Mouse (Mus musculus): ENCODE results near the gene Gga2. TPM values are rescaled to one million over a fixed set of nuclear protein-coding genes. Genes with fewer than 3 reads are reported as not detected.

Gene Gga2
- polyA plus RNA-seq, 1 experiment from 2014 or later = 40.6 TPM

DNA sequence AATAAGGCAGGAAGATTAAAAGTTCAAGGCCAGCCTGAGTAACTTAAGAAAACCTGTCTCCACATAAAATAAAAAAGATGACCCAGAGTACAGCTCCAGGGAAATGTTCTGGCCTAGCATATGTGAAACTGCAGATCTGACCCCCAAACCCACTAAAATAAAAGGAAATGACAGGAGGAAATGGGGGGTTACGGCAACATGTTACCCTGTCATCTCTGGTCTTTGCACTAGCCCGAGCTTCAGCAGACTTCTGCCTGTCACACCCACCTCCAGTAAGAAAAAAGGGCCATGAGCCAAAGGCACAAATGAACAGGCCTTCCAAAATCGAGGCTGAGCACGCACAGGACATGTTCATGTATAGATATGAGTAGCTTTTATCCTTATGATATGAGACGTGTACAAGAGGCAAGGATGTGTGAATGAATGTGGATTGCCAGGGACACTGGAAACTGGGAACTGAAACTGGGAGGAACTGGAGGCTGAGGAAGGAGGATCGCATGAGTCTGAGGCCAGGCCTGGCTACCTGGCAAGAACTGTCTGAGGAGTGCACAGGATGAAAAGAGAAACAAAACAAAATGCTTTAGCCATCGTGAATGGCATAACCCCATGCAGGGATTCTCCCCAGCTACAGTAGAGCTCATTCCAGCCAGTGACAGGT lies 59.0 kb downstream of the Gga2 start:
- H3K27ac ChIP-seq (ENCODE audit: low read depth, low read length) = no peak overlapping the region
- no peaks in the 10 kb centered on the region for H3K27me3 ChIP-seq (ENCODE audit: control insufficient read depth, insufficient read depth, low read length)
- 83% methylated on average over 7 of the region's 7 CpGs for WGBS (ENCODE audit: insufficient replicate concordance)
- H3K4me3 ChIP-seq (ENCODE audit: low read depth, low read length) = no peak overlapping the region
- ATAC-seq (replicated peaks; ENCODE audit: insufficient number of reproducible peaks, low FRiP score, low TSS enrichment) = no peak
- H3K9me3 ChIP-seq (replicated peaks; ENCODE audit: control insufficient read depth, low read length) = peaks cover 2% of the 10 kb centered on the region; the same call in 1 of the 2 replicates
- H3K4me1 ChIP-seq (ENCODE audit: control insufficient read depth, insufficient read depth, low read length) = no peaks in the 10 kb centered on the region
- no peak overlapping the region for H3K4me2 ChIP-seq
- H3K36me3 ChIP-seq (ENCODE audit: control insufficient read depth, insufficient read depth, low read length) = no peaks in the 10 kb centered on the region
- H3K9ac ChIP-seq (ENCODE audit: low read depth, low read length) = no peak overlapping the region

DNA sequence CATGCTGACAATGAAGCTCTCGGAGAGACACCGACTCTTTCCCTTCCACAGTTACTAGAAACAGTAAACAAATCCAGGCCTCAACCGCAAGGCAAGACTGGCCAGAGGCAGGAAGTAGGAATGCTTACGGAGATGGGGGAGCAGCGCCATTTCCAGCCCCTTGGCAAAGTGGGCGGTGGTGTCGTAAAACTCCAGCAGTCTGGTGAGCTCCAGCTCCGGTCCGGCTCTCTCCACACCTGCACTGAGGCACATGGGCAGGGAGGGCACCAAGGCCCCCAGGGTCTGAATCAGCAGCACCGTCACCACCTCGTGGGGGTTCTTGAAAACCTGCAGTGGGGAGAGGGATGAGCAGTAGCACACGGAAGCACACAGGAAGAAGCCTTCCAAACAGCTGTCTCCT lies 65.2 kb downstream of the Gga2 start:
- ATAC-seq (replicated peaks; ENCODE audit: insufficient number of reproducible peaks, low FRiP score, low TSS enrichment) = no peak
- WGBS (ENCODE audit: insufficient replicate concordance) = 82% methylated on average over 12 of the region's 12 CpGs
- no peaks in the 10 kb centered on the region for H3K9me3 ChIP-seq (replicated peaks; ENCODE audit: control insufficient read depth, low read length)
- H3K27ac ChIP-seq (ENCODE audit: low read depth, low read length) = no peak overlapping the region
- H3K4me3 ChIP-seq (ENCODE audit: low read depth, low read length) = no peak overlapping the region
- peaks cover 11% of the 10 kb centered on the region for H3K36me3 ChIP-seq (ENCODE audit: control insufficient read depth, insufficient read depth, low read length)
- no peak overlapping the region for H3K9ac ChIP-seq (ENCODE audit: low read depth, low read length)
- no peak overlapping the region for H3K4me2 ChIP-seq
- no peaks in the 10 kb centered on the region for H3K27me3 ChIP-seq (ENCODE audit: control insufficient read depth, insufficient read depth, low read length)
- H3K4me1 ChIP-seq (ENCODE audit: control insufficient read depth, insufficient read depth, low read length) = no peaks in the 10 kb centered on the region

DNA sequence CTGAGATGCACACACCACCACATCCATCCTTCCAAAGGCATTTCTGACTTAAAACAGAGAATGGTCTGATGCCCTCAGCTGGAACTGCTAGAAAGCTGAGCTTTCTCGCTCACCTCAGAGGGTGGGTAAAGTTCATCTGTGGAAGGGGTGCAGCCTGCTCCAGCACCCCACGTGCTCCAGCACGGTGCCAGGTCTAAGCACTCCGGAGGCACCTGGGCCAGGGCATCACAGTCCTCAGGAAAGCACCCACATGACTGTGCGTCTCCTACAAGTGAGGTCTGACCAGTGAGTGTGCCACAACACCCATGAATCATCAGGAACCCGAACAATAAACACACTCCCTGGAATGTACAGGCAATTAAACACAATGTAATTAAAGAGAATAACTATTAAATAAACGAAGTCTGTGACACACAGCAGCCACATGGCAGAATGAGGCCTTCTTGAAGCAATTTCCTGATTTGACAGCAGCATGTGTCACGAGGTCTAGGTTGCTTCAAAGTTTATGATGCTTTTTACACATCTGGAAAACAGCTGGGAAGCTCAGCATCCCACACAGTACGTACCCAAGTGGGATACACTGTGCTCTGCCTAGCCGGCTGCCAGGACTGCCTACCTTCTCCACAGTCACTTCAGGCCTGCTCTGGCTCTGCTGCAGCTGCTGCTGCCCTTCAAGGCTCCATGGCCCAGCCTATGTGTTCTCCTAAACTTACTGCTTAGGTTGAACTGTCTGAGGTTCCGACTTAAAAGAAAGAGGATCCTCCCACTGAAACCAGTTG lies 65.9 kb downstream of the Gga2 start:
- Histone ChIP-seq H3K4me3 (ENCODE audit: low read depth, low read length) (no peak overlapping the region), H3K4me1 (ENCODE audit: control insufficient read depth, insufficient read depth, low read length) (no peaks in the 10 kb centered on the region), H3K27ac (ENCODE audit: low read depth, low read length) (no peak overlapping the region), H3K4me2 (no peak overlapping the region), H3K36me3 (ENCODE audit: control insufficient read depth, insufficient read depth, low read length) (peaks cover 14% of the 10 kb centered on the region), H3K9ac (ENCODE audit: low read depth, low read length) (no peak overlapping the region), H3K27me3 (ENCODE audit: control insufficient read depth, insufficient read depth, low read length) (no peaks in the 10 kb centered on the region), H3K9me3 (replicated peaks; ENCODE audit: control insufficient read depth, low read length) (no peaks in the 10 kb centered on the region)
- 88% methylated on average over 11 of the region's 11 CpGs for WGBS (ENCODE audit: insufficient replicate concordance)
- ATAC-seq (replicated peaks; ENCODE audit: insufficient number of reproducible peaks, low FRiP score, low TSS enrichment) = no peak

DNA sequence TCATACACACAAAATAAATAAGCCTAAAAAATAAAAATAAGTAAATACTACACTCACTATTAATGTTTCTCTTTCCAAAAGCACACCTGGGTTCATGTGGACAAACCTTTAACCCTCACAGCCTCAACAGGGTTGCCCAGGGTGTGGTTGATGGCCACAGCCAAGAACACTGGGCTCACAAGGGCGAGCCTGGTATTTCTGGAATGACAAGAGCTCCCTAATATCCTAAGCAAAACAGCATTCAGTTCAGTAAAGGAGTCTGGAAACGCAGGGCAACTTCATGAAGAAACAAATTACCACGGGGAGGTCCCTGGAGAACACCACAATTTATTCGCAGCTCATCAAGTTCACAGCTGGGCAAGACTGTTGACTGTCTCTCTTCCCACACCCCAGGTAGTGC lies 73.5 kb downstream of the Gga2 start:
- H3K27me3 ChIP-seq (ENCODE audit: control insufficient read depth, insufficient read depth, low read length) = no peaks in the 10 kb centered on the region
- H3K9me3 ChIP-seq (replicated peaks; ENCODE audit: control insufficient read depth, low read length) = no peaks in the 10 kb centered on the region
- H3K36me3 ChIP-seq (ENCODE audit: control insufficient read depth, insufficient read depth, low read length) = peaks cover 6% of the 10 kb centered on the region
- H3K4me2 ChIP-seq = no peak overlapping the region
- ATAC-seq (replicated peaks; ENCODE audit: insufficient number of reproducible peaks, low FRiP score, low TSS enrichment) = no peak
- H3K4me1 ChIP-seq (ENCODE audit: control insufficient read depth, insufficient read depth, low read length) = peaks cover 11% of the 10 kb centered on the region
- 51% methylated on average over 4 of the region's 4 CpGs for WGBS (ENCODE audit: insufficient replicate concordance)
- H3K9ac ChIP-seq (ENCODE audit: low read depth, low read length) = no peak overlapping the region
- no peak overlapping the region for H3K27ac ChIP-seq (ENCODE audit: low read depth, low read length)
- no peak overlapping the region for H3K4me3 ChIP-seq (ENCODE audit: low read depth, low read length)

DNA sequence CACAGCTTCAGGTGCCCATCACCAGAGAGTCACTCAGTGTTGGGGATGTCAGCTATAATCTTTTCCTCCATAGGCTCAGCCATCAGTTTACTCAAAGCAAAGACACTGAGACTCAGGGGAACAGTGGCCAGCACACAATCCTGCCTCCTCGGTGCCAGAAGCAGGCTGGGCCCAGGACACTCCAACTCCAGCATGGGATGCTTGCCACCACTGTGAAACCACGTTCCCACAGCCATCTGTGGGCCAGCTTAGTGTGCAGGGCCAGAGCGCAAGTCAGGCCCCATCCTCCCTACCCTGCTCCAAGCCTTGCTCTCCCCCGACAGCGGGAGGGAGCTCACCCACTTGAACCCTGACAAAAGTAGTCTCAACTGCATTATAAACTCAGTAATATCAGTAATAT lies 74.8 kb downstream of the Gga2 start:
- Histone ChIP-seq H3K36me3 (ENCODE audit: control insufficient read depth, insufficient read depth, low read length) (peaks cover 6% of the 10 kb centered on the region), H3K9me3 (replicated peaks; ENCODE audit: control insufficient read depth, low read length) (no peaks in the 10 kb centered on the region)
- no peak for ATAC-seq (replicated peaks; ENCODE audit: insufficient number of reproducible peaks, low FRiP score, low TSS enrichment)

DNA sequence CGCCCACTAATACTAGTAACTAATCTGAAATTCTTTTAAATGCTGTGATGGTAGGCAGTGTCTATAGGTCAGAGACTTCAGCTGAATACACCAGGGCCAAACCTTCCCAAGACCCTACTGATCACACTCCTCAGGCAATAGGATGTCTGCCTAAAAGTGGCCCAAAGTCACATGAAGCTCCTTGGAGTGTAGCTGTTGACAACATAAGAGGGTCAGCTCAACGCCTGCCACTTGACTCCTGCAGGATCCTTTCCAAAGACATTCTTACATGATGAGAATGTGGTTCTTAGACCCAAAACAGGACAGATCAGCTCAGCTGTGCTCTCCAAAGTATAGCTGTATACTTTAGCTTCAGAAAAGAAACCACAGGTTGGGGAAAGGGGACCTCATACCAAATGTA lies 78.7 kb downstream of the Gga2 start:
- WGBS (ENCODE audit: insufficient replicate concordance) = 75% methylated on average over 2 of the region's 2 CpGs
- no peak for ATAC-seq (replicated peaks; ENCODE audit: insufficient number of reproducible peaks, low FRiP score, low TSS enrichment)
- H3K4me3 ChIP-seq (ENCODE audit: low read depth, low read length) = no peak overlapping the region
- no peaks in the 10 kb centered on the region for H3K36me3 ChIP-seq (ENCODE audit: control insufficient read depth, insufficient read depth, low read length)
- no peak overlapping the region for H3K27ac ChIP-seq (ENCODE audit: low read depth, low read length)
- H3K4me1 ChIP-seq (ENCODE audit: control insufficient read depth, insufficient read depth, low read length) = peaks cover 10% of the 10 kb centered on the region
- no peaks in the 10 kb centered on the region for H3K27me3 ChIP-seq (ENCODE audit: control insufficient read depth, insufficient read depth, low read length)
- H3K9me3 ChIP-seq (replicated peaks; ENCODE audit: control insufficient read depth, low read length) = no peaks in the 10 kb centered on the region
- H3K4me2 ChIP-seq = no peak overlapping the region
- H3K9ac ChIP-seq (ENCODE audit: low read depth, low read length) = no peak overlapping the region

More for the DNA sequence above, 74.8 kb downstream of the Gga2 start:
- H3K9ac ChIP-seq (ENCODE audit: low read depth, low read length) = no peak overlapping the region
- no peak overlapping the region for H3K4me3 ChIP-seq (ENCODE audit: low read depth, low read length)
- 83% methylated on average over 5 of the region's 5 CpGs for WGBS (ENCODE audit: insufficient replicate concordance)
- H3K4me2 ChIP-seq = no peak overlapping the region
- no peaks in the 10 kb centered on the region for H3K27me3 ChIP-seq (ENCODE audit: control insufficient read depth, insufficient read depth, low read length)
- H3K4me1 ChIP-seq (ENCODE audit: control insufficient read depth, insufficient read depth, low read length) = peaks cover 11% of the 10 kb centered on the region
- no peak overlapping the region for H3K27ac ChIP-seq (ENCODE audit: low read depth, low read length)

DNA sequence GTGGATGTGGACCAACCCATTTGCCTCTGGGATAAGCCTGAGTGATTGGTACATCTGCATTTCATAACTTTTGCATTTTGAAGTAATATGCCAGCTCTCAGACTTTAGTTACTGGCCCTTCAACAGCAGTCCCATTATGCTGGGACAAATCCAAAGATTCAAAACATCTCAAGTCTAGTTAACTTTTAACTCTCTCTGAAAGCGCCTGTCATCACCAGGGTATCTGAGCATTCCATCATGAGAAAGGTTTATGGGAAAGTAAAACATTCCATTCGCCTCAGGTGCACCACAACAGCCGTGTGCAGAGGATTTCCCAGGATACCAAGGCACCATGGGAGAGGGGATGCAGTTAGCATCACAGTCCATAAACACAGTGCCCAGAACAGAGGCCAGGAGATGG lies 79.4 kb downstream of the Gga2 start:
- 77% methylated on average over 3 of the region's 3 CpGs for WGBS (ENCODE audit: insufficient replicate concordance)
- ATAC-seq (replicated peaks; ENCODE audit: insufficient number of reproducible peaks, low FRiP score, low TSS enrichment) = no peak
- Histone ChIP-seq H3K27ac (ENCODE audit: low read depth, low read length) (no peak overlapping the region), H3K9me3 (replicated peaks; ENCODE audit: control insufficient read depth, low read length) (no peaks in the 10 kb centered on the region), H3K4me3 (ENCODE audit: low read depth, low read length) (no peak overlapping the region), H3K4me2 (no peak overlapping the region), H3K9ac (ENCODE audit: low read depth, low read length) (no peak overlapping the region), H3K36me3 (ENCODE audit: control insufficient read depth, insufficient read depth, low read length) (no peaks in the 10 kb centered on the region), H3K27me3 (ENCODE audit: control insufficient read depth, insufficient read depth, low read length) (no peaks in the 10 kb centered on the region), H3K4me1 (ENCODE audit: control insufficient read depth, insufficient read depth, low read length) (peaks cover 17% of the 10 kb centered on the region)

DNA sequence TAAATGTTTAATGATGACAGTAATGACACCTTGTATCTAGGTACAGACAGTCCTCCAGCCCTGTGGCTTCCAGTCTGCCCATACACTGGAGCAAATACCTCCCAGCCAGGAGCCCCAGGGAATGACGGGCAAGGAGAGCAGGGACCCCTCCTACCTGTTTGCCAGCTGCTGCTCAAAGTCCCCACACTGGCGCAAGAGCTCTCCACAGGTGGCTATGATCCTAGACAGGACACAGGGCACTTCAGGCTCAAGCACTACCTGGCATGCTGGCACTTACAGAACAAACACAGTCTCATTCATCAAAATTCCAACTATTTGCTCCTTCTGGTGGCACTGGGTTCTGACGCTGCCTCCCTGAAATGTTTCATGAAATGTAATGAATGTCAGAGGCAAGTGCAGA lies 80.0 kb downstream of the Gga2 start:
- Histone ChIP-seq H3K27ac (ENCODE audit: low read depth, low read length) (no peak overlapping the region), H3K36me3 (ENCODE audit: control insufficient read depth, insufficient read depth, low read length) (no peaks in the 10 kb centered on the region)

DNA sequence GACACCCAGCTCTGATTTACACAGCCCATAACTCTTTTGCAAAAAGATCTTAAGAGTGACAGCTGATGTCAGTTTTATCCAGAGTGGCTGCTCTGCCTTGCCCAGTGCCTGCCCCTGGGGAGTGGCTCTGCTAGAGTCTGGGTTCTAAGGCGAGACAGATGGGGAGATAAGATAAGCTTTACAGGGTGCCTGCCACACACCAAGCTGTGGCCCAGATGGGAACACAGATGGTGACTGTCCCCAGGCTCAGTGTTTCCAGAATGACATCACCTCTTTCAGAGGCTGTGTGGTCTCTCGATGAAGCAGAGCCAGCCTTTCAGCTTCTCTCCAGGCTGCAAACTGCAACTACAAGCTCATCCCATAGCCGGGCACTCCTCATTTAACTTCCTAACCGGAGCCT lies 81.3 kb downstream of the Gga2 start:
- H3K27ac ChIP-seq (ENCODE audit: low read depth, low read length) = no peak overlapping the region
- no peaks in the 10 kb centered on the region for H3K27me3 ChIP-seq (ENCODE audit: control insufficient read depth, insufficient read depth, low read length)
- no peak for ATAC-seq (replicated peaks; ENCODE audit: insufficient number of reproducible peaks, low FRiP score, low TSS enrichment)
- H3K9me3 ChIP-seq (replicated peaks; ENCODE audit: control insufficient read depth, low read length) = no peaks in the 10 kb centered on the region
- 25% methylated on average over 4 of the region's 4 CpGs for WGBS (ENCODE audit: insufficient replicate concordance)
- no peaks in the 10 kb centered on the region for H3K36me3 ChIP-seq (ENCODE audit: control insufficient read depth, insufficient read depth, low read length)
- no peak overlapping the region for H3K4me3 ChIP-seq (ENCODE audit: low read depth, low read length)
- peaks cover 23% of the 10 kb centered on the region for H3K4me1 ChIP-seq (ENCODE audit: control insufficient read depth, insufficient read depth, low read length)
- H3K9ac ChIP-seq (ENCODE audit: low read depth, low read length) = no peak overlapping the region
- H3K4me2 ChIP-seq = no peak overlapping the region

More for the DNA sequence above, 80.0 kb downstream of the Gga2 start:
- Histone ChIP-seq H3K9ac (ENCODE audit: low read depth, low read length) (no peak overlapping the region), H3K4me2 (no peak overlapping the region), H3K27me3 (ENCODE audit: control insufficient read depth, insufficient read depth, low read length) (no peaks in the 10 kb centered on the region), H3K9me3 (replicated peaks; ENCODE audit: control insufficient read depth, low read length) (no peaks in the 10 kb centered on the region), H3K4me3 (ENCODE audit: low read depth, low read length) (no peak overlapping the region), H3K4me1 (ENCODE audit: control insufficient read depth, insufficient read depth, low read length) (peaks cover 22% of the 10 kb centered on the region)
- 56% methylated on average over 3 of the region's 3 CpGs for WGBS (ENCODE audit: insufficient replicate concordance)
- ATAC-seq (replicated peaks; ENCODE audit: insufficient number of reproducible peaks, low FRiP score, low TSS enrichment) = no peak
